Mouse (Mus musculus) CH12.LX (cell line): ENCODE measurements around the gene Kat2a. TPM values are rescaled to one million over a fixed set of nuclear protein-coding genes. Genes with fewer than 3 reads are reported as not detected.

ENCODE experiments used
- DNase-seq: peaks from one replicate; pipeline ENCODE4 v3.0.0-alpha.2; 2013; ENCODE audit errors: extremely low read depth
- H3K27ac ChIP-seq: 2 replicates; pipeline ENCODE4 v1.5.1; 2012; ENCODE audit warnings: low read depth, mild to moderate bottlenecking, control low read depth, moderate library complexity; ENCODE audit not compliant: insufficient read depth
- H3K27me3 ChIP-seq: replicated peaks from 2 replicates; pipeline ENCODE3; 2012; ENCODE audit warnings: inconsistent platforms
- H3K36me3 ChIP-seq, 2 experiments: replicated peaks in 1 of 2; 2 replicates each; pipeline versions ENCODE3 to v1.6.1; 2012; ENCODE audit warnings: inconsistent platforms in 1 of 2, low read length in 1 of 2, mild to moderate bottlenecking in 1 of 2, mixed read lengths in 1 of 2, moderate library complexity in 1 of 2; ENCODE audit not compliant: control insufficient read depth in 1 of 2, insufficient read depth in 1 of 2
- H3K4me1 ChIP-seq, 2 experiments: 2 replicates each; pipeline ENCODE4 v1.6.1; 2012; ENCODE audit warnings: inconsistent platforms in 1 of 2, moderate library complexity in 1 of 2; ENCODE audit not compliant: insufficient read depth in 2 of 2, control insufficient read depth in 1 of 2
- H3K4me2 ChIP-seq: 2 replicates; pipeline ENCODE4 v1.6.1; 2012; ENCODE audit warnings: low read depth, mild to moderate bottlenecking, control low read depth; ENCODE audit not compliant: poor library complexity, insufficient read depth, severe bottlenecking
- H3K4me3 ChIP-seq, 3 experiments: fragments of 150-350 bp in 1 of 3; sonication (generic) in 1 of 3; replicated peaks in 1 of 3; 2 replicates each; pipeline versions ENCODE3 to v1.5.1; 2011 to 2012; ENCODE audit warnings: low read depth in 2 of 3, low read length in 2 of 3, mild to moderate bottlenecking in 2 of 3, moderate library complexity in 2 of 3, control low read depth in 1 of 3, improper control_type of control experiment in 1 of 3, inconsistent platforms in 1 of 3, mixed read lengths in 1 of 3; ENCODE audit not compliant: poor library complexity in 1 of 3
- H3K79me2 ChIP-seq: replicated peaks from 2 replicates; pipeline ENCODE4 v1.6.1; 2012; ENCODE audit warnings: mild to moderate bottlenecking, moderate library complexity; ENCODE audit not compliant: control insufficient read depth, poor library complexity, insufficient read depth, severe bottlenecking; ENCODE audit errors: extremely low read depth
- H3K9ac ChIP-seq: 2 replicates; pipeline ENCODE4 v1.6.1; 2012; ENCODE audit warnings: low read depth, mild to moderate bottlenecking, control low read depth, moderate library complexity; ENCODE audit not compliant: insufficient read depth
- H3K9me3 ChIP-seq: replicated peaks from 2 replicates; pipeline ENCODE3; 2012; ENCODE audit warnings: low read length, inconsistent platforms, mixed read lengths
- BHLHE40 ChIP-seq: IDR thresholded peaks from 2 replicates; pipeline ENCODE4 v1.6.1; 2011; ENCODE audit warnings: mild to moderate bottlenecking, low read depth, low read length, improper control_type of control experiment
- CTCF ChIP-seq, 2 experiments: IDR thresholded peaks in 1 of 2; conservative IDR thresholded peaks in 1 of 2; 2 replicates each; pipeline ENCODE4 v1.5.1; 2011 to 2012; ENCODE audit warnings: low read depth in 2 of 2, low read length in 2 of 2, improper control_type of control experiment in 1 of 2, inconsistent platforms in 1 of 2, mild to moderate bottlenecking in 1 of 2, moderate library complexity in 1 of 2
- E2F4 ChIP-seq: IDR thresholded peaks from 2 replicates; pipeline ENCODE4 v1.6.1; 2011; ENCODE audit warnings: low read depth, low read length, improper control_type of control experiment; ENCODE audit not compliant: insufficient replicate concordance
- GABPA ChIP-seq: IDR thresholded peaks from 2 replicates; pipeline ENCODE4 v1.6.1; 2012; ENCODE audit warnings: low read depth, low read length, improper control_type of control experiment, inconsistent platforms; ENCODE audit not compliant: insufficient replicate concordance
- HCFC1 ChIP-seq: IDR thresholded peaks from 2 replicates; pipeline ENCODE4 v1.6.1; 2012; ENCODE audit warnings: low read depth, mild to moderate bottlenecking, inconsistent platforms, low read length, improper control_type of control experiment
- IRF4 ChIP-seq: IDR thresholded peaks from 2 replicates; pipeline ENCODE4 v1.6.1; 2014; ENCODE audit warnings: low read depth, mild to moderate bottlenecking, inconsistent platforms, low read length, improper control_type of control experiment
- KAT2A ChIP-seq: IDR thresholded peaks from 2 replicates; pipeline ENCODE4 v1.6.1; 2012; ENCODE audit warnings: low read length, improper control_type of control experiment, inconsistent platforms; ENCODE audit not compliant: insufficient replicate concordance
- MAZ ChIP-seq: IDR thresholded peaks from 2 replicates; pipeline ENCODE4 v1.6.1; 2012; ENCODE audit warnings: low read depth, mild to moderate bottlenecking, inconsistent platforms, low read length, improper control_type of control experiment, moderate library complexity
- MEF2A ChIP-seq: IDR thresholded peaks from 2 replicates; pipeline ENCODE4 v1.6.1; 2014; ENCODE audit warnings: low read depth, mild to moderate bottlenecking, inconsistent platforms, low read length, improper control_type of control experiment, borderline replicate concordance
- NRF1 ChIP-seq: IDR thresholded peaks from 2 replicates; pipeline ENCODE4 v1.6.1; 2014; ENCODE audit warnings: low read depth, mild to moderate bottlenecking, inconsistent platforms, low read length, improper control_type of control experiment, moderate library complexity
- POLR2A ChIP-seq: IDR thresholded peaks from 2 replicates; pipeline ENCODE4 v1.6.1; 2011; ENCODE audit warnings: low read depth, mild to moderate bottlenecking, improper control_type of control experiment, low read length
- RAD21 ChIP-seq: IDR thresholded peaks from 2 replicates; pipeline ENCODE4 v1.6.1; 2011; ENCODE audit warnings: low read depth, mild to moderate bottlenecking, low read length, improper control_type of control experiment, moderate library complexity
- SIN3A ChIP-seq: IDR thresholded peaks from 2 replicates; pipeline ENCODE4 v1.6.1; 2012; ENCODE audit warnings: low read length, improper control_type of control experiment, inconsistent platforms
- SMC3 ChIP-seq: IDR thresholded peaks from 2 replicates; pipeline ENCODE4 v1.6.1; 2011; ENCODE audit warnings: low read depth, low read length, improper control_type of control experiment
- TBP ChIP-seq: conservative IDR thresholded peaks from 2 replicates; pipeline ENCODE4 v1.6.1; 2011; ENCODE audit warnings: low read depth, low read length, improper control_type of control experiment
- ZC3H11A ChIP-seq: IDR thresholded peaks from 2 replicates; pipeline ENCODE4 v1.6.1; 2012; ENCODE audit warnings: low read depth, mild to moderate bottlenecking, inconsistent platforms, low read length, improper control_type of control experiment
- dilution Hi-C: fragments of 300-500 bp; cut with MboI; formaldehyde crosslinking; loops from 2 replicates; pipeline ENCODE4 v1.14.3; 2020; ENCODE audit warnings: low sequenced_read_pairs; ENCODE audit not compliant: extremely low pct_unique_long_range_greater_than_20kb, extremely low pct_ligation_motif_present
- in situ Hi-C: fragments of 300-500 bp; cut with MboI; formaldehyde crosslinking; loops from 3 replicates; pipeline ENCODE4 v1.14.3; 2019; ENCODE audit warnings: low sequenced_read_pairs, low pct_ligation_motif_present, low pct_unique_long_range_greater_than_20kb, mixed read lengths
- polyA plus RNA-seq: library from polyadenylated mRNA; unstranded; fragments of >175 nt; gene quantifications from 2 replicates; pipeline ENCODE4 v1.2.1, GENCODE M21; 2012; ENCODE audit warnings: low read depth; ENCODE audit not compliant: insufficient read length
- total RNA-seq, 2 experiments: library from RNA; depleted of rRNA; stranded (reverse); fragments of 300-350 nt in 1 of 2; fragments of >200 nt in 1 of 2; gene quantifications; 2 replicates each; pipeline ENCODE4 v1.2.3; 2012 to 2014

Gene Kat2a
- total and polyA plus RNA-seq, 3 experiments, result 27.2 to 82.9 (median 30.7) TPM

GRCm38 (mm10) chr11:100687265-100687664 is 25.0 kb downstream of the Kat2a start:
- dilution Hi-C loops (no loop called here), in situ Hi-C loops (no loop called here)
- Histone ChIP-seq H3K36me3 (no peaks in the 10 kb centered on the region), H3K79me2 (no peaks in the 10 kb centered on the region), H3K9me3 (no peaks in the 10 kb centered on the region), H3K27me3 (no peaks in the 10 kb centered on the region), H3K4me1 (peaks cover 2 to 41% of the 10 kb centered on the region in 2 experiments; a peak in 3 of 4 replicates), H3K4me3 (no peak overlapping the region), H3K4me2 (no peak overlapping the region), H3K9ac (no peak overlapping the region), H3K27ac (no peak overlapping the region)
- TF ChIP-seq HCFC1 (no peak), GABPA (no peak), ZC3H11A (no peak), CTCF (conservative IDR thresholded peaks at IDR 0.05 in 1 of 2, IDR thresholded peaks at IDR 0.05 in 1 of 2; ENCODE audit: low read depth in 2 of 2, low read length in 2 of 2) (no peak), E2F4 (no peak), KAT2A (no peak), NRF1 (no peak), RAD21 (no peak), SIN3A (no peak), TBP (no peak), POLR2A (no peak), BHLHE40 (no peak)
- DNase-seq, result no peak

GRCm38 (mm10) chr11:100685371-100685770 is 26.9 kb downstream of the Kat2a start:
- DNase-seq, result no peak
- TF ChIP-seq MAZ, result no peak
- no peak for TF ChIP-seq IRF4
- no peak for TF ChIP-seq ZC3H11A
- no peak for TF ChIP-seq MEF2A
- no peak for TF ChIP-seq TBP
- TF ChIP-seq BHLHE40, result no peak
- no peak for TF ChIP-seq SMC3
- Histone ChIP-seq H3K79me2 (no peaks in the 10 kb centered on the region), H3K4me2 (no peak overlapping the region), H3K9ac (no peak overlapping the region), H3K9me3 (no peaks in the 10 kb centered on the region), H3K4me1 (peaks cover 8 to 52% of the 10 kb centered on the region in 2 experiments), H3K4me3 (no peak overlapping the region), H3K36me3 (no peaks in the 10 kb centered on the region), H3K27ac (no peak overlapping the region), H3K27me3 (no peaks in the 10 kb centered on the region)
- in situ Hi-C loops, result no loop called here
- dilution Hi-C loops, result no loop called here
